Mouse (Mus musculus) layer of hippocampus, postnatal 36 days (tissue): ENCODE measurements around the gene Adprhl2. TPM values are rescaled to one million over a fixed set of nuclear protein-coding genes. Genes with fewer than 3 reads are reported as not detected.
A peak's percentile ranks its signal among the peaks of the same experiment; 100 is the strongest.

Experiments
- DNase-seq, 2 experiments: peaks; one replicate each; pipeline ENCODE4 v3.0.0; 2022
- total RNA-seq, 2 experiments: library from RNA; stranded (reverse); gene quantifications; 2 replicates each; pipeline ENCODE4 v1.2.3; 2021

Adprhl2 gene
- 10 to 100 TPM; 29.3 to 30.3 TPM for total RNA-seq

DNA sequence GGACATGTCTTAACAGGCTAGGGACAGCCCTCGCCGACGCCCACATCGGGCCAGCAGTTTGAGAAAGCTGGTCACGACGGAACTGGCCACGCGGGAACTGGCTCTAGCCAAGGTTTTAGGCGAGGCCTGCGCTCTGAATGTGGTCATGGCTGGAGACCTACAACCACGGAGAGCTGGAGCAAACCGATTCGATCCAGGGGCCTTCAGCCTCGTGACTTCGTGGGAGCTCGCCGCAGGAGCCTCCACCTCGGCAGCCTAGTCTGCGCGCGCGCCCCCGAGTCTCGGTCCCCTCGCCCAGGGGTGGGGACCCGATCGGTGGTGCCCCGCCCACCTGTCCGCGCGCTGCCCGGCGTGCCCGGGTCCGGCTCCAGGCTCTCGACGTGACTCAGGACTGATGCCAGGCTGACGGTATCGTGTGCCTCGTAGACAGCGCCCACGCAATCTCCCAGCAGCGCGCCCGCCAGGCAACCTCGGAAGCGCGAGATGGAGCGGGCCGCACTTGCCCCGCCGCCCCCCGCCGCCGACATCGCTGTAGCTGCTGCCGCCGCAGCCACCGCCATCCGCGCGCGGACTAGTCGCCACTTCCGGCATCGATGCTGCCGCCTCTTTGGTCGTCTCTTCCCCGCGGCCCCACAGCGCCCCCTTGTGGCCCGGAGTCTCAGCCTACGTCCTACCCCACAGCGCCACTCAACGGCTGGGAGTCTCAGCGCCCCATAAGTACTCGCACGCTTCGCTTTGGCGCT lies at the start of gene Adprhl2:
Adprhl2 (minus strand) TSS at position 593 of the 743 bp plus-strand sequence.
- peak; percentile 98 to 99 for DNase-seq

DNA sequence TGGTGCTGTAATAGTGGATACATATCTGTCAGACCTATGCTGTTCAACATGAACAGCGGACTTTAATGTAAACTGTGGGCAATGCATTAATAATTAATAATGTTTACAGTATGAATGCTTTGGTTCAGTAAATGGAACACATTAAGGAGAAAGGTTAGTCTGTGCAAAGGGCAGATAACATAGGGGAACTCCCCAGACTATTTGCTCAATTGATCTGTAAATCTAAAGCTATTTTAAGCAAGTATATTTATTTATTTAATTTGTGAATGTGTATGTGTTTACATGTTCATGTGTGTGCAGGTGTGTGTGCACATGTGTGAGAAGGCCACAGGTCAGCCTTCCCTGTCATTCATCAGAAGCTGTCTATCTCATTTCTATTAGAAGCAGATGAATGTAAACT lies 38.6 kb upstream of the Adprhl2 start:
- no peak for DNase-seq

DNA sequence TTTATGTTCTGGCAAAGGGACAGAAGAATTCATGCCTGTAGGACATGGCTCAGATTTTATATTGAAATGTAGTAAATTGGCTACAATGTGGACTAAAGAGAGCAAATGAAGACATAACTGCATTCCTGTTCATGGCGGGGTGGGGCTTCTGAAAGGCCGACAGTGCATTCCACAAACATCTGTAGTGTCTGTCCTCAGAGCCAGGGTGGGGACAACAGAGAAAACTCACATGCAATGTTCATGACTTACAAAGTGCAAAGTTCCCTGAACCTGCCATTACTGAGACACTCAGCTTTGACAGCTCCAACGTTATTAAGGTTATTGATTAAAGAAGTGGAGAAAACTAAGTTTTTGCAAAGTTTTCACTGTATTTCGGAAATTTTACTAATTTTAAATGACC lies 21.9 kb upstream of the Adprhl2 start:
- DNase-seq = no peak

DNA sequence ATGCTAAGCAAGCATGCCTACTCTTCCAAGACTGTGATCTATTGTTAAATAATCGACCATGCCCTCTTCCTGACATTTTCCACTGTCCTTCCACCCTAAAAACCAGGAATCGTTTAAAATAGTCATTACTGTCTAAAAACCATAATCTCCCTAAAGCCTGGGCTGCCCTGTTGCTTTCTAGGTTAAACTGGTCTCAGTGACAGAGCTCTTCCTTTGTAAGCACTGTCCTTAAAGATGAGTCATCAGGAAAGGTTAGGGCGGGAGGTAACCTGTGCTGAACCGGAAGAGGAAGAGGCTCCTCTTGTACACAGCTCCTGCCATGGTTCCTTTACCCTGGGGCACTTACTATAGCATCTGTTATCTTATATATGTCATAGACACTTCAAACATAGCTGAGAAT lies 18.0 kb upstream of the Adprhl2 start:
- no peak for DNase-seq

DNA sequence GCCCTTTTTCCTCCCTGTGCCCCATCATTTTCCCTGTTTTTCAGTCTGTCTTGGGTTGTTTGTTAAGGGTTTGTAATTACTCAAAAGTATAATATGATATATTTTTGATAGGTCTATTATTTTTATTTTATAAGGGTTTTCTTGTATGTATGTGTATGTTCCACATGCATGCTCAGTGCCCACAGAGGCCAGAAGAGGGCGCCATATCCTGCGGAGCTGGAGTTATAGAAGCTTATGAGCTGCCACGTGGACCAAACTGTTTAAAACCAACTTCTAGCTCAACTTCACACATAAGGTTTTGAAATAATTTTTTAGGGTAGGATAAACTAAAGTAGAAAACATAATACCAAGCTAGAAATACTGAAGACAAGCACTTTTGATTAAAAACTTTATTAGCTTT lies 10.9 kb upstream of the Adprhl2 start:
- no peak for DNase-seq

DNA sequence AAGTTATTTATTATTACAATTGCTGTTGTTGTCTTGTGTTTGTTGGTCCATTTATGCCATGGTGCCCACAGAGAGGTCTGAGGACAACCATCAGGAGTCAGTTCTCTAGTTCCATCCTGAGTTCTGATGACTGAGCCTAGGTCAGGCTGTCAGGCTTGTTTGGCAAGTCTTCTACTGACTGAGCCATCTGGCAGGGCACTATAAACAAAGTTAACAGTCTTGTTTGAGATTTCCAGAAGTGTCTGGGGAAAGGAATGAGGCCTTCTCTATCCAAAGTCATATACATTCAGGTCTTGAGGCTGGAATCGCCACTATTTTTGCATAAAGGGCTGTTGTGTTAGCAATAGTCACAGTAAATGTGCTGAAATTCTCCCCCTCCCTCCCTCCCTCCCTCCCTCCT lies 10.2 kb upstream of the Adprhl2 start:
- no peak for DNase-seq

DNA sequence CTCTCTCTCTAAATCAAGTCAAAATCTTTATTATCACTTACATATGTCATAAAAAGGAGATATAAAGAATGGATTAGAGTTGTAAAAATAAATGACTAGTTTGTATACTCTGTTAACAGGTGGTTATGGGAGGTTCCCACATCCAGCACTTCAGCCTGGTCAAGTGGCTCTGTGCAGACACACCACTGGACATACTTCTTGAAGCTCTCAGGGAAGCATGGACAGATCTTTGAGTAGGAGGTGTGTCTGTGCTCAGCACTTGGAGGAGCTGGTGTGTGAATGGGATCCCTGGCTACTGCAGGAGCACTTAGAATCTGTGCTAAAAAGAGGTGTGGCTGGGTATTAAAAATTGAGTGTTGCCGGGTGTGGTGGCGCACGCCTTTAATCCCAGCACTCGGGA lies 8.8 kb upstream of the Adprhl2 start:
- DNase-seq = no peak

DNA sequence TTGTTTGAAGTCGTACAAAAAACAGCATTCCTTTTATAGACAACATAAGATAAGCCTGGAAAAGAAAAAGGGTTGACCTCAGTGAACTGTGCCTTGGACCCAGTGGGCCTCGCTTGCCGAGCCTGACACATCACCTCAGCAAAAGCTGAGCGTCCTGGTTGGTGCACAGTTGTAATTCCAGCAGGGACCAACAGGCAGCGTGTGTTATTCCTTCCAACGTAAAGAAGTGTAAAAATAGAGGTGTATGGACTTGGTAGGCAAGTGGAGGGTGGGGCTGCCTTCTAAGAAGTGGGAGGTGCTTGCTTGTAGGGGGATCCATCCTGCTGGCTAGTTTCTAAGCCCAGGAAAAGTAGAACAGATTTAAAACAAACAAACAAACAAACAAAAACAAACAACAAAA lies 4.5 kb upstream of the Adprhl2 start:
- DNase-seq = no peak

DNA sequence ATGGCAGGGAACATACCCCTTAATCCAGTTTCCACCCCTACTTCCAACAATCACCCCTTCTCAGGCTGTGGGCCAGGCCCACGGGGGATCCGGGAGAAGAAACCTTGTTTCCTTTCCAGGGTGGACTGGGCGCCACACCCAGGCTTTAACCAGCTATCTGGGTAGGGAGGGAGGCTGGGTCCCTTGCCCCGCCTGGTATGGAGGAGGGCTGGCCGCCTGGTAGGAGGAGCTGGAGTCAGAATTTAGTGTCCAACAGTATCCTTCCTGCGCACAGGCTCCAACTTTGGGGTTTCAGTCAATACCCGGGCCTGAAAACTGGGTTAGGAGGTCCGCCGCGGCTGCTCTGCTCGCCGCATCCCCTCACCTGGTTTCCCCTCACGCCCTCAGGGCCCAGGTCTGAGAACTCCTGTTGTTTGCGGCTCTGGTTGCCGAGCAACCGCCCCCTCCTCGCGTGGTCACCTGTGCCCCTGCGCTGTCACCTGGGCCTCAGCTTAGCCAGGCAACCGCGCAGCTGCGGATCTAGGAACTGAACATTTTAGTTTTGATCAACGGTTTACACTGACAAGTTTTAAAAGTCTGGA lies 3.9 kb upstream of the Adprhl2 start, which contains the start of gene Tekt2:
Tekt2 (minus strand) TSS at position 408 of the 581 bp plus-strand sequence.
- DNase-seq = no peak

DNA sequence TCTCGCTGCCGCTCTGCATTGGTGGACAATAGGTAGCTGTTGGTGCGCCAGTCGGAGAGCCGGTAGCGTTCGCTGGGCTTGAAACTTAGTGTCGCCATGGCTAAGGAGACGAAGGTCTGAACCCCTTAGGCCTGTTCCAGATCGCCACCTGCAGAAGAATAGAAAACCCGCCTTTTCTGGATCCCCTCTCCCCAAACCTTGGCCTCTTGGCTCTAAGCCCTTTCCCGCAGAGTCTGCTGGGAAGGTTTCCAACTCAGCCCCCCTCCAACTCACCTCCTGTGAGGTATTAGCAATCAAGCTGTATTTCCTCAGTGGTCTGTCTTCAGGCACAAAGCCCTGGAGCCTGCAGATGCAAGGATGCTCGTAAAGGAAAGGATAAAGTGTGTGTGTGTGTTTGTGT lies 3.4 kb upstream of the Adprhl2 start:
- no peak for DNase-seq

DNA sequence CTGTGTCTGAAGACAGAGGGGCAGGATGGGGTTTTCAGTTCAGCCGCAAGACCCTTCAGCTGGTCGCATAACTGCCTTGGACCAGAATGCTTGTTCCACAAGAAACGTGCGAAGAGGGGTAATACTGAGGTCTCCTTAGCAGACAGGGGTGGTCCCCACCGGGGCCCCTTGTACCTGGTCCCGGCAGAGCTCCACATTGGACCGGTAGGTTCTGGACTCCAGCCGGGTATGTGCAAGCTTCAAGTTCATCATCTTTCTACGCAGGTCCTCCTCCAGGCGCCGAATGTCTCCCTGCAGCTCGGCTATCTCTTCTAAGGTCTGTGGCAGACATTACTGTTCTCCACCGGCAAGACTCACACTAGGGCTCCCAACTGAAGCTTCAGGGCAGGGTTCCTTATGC lies 1.1 kb upstream of the Adprhl2 start:
- no peak for DNase-seq

DNA sequence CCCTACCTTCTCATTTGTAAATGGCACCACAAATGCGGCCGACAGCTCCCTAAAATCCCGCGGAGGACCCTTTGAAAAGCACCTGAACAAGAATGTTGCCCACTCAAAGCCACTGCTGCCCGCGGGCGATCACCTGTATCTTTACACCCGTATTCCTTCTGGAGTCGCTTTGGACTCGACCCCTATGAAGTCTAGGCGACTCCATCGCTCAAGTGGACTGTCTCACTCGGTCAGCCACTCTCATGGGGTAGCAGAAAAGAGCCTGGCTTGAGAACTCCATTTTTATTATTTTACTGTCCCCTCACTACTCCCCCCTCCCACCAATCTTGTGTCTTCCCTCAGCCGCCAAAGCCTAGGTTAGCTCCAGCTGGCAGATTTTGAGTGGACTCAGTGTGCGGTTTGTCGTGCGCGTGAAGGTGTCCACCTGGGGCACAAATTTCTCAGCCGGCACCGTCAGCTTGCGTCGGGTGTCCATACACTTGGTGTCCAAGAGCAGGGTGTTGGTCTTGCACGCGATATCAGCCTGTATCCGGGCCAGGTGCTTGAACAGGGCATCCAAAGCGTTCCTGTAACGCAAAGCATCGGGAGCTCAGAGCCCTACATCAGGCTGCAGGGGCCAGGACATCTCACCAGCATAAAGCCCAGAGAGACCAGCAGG lies 480 bp upstream of the Adprhl2 start:
- no peak for DNase-seq

DNA sequence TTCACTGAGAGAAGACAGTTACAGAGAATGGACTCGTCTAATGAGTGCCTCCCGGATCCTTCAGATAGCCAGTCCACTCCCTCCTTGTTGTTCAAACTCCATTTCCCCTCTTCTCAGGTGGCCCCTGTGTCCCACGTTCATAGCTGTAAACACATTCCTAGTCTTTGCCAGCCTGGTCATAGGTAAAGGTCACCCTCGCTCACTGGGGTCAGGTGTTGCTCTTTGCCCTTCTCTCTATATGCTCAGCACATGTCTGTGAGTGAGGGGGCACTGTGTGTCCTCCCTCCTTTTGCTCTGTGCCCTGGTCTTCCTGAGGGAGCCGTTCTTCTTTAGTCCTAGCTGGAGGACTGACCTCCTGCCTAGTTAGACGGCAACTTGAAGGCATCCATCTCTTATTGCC lies 1.7 kb downstream of the Adprhl2 start:
- DNase-seq = no peak

DNA sequence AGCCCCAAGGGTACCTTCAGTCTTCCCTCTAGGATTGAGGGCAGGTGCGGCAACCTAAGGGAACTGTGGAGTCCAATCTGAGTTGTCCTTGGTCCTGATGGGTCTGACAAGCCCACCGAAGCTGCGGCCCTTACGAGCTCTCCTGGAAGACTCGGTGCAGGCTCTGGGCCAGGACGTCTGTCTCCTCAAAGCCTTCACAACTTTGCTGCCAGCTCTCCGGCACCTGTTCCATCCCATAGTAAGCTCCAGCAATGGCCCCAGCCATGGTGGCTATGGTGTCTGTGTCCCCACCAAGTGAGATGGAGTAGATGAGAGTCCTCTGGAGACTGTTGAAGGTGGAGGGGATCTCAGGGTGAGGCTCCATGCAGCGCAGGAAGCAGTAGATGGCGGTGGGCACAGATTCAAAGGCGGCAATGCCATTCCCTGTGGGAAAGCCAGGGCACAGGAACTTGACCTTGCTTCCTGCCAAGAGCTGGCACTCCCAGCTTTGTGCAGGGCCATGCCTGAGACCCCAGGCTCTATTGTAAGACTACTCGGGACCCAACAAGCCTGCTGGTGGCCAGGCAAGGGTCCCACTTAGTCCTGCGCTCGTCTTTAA lies 5.0 kb downstream of the Adprhl2 start:
- DNase-seq = no peak

DNA sequence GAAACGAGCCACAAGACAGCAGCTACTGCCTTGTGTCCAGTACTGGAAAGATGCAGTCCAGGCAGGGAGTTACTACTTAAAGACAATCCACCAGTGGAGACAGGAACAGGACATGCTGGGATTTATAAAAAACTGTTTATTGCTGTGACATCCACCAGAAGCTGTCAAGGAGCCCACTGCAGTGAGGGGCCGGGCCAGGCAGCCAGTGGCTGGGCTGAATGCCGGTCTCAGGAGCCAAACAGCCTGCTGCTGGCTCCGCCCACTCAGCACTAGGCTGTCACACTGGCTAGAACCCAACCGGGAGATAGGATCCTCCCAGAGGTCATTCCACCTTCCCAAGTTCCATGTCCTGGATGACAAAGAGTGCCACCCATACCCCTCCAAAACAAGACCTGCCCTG lies 5.6 kb downstream of the Adprhl2 start:
- DNase-seq = peak in 1 of 2 experiments; percentile 45

DNA sequence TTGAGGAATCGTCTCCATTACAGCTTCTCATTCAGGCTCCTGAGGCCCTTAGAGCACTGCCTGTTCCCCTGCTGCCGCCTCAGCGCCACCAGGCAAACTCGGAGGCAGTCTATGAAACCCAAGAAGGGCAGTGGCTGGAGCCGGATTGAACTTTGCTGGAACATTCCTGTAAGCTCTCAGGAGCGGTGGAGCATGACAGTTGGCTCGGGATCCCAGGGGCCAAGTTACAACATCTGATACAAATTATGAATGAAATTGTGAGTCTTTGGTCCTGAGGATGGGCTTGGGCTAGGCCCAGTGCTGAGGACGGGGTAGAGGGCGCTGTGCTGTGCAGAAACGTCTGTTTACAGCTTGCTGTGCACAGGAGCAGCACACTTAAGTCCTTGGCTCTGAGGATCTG lies 7.1 kb downstream of the Adprhl2 start:
- DNase-seq = no peak

DNA sequence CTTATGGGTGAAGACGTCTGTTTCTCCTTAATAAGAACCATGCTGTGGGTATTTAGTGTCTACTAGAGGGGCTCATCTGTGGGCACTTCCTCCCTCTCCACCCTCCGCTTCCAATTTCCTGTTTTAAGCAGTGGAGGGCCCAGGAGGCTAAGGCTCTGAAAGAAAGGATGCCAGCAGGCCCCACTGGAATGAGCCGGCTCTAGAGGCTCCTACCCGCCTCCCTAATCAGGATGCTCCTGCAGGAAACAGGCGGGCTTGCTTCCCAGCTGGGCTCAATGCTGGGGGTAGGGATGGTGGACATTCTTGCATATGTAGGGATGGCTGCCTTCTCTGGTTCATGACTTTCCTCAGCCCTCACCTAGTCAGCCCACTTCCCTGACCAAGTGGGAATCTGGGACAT lies 8.3 kb downstream of the Adprhl2 start:
- no peak for DNase-seq

DNA sequence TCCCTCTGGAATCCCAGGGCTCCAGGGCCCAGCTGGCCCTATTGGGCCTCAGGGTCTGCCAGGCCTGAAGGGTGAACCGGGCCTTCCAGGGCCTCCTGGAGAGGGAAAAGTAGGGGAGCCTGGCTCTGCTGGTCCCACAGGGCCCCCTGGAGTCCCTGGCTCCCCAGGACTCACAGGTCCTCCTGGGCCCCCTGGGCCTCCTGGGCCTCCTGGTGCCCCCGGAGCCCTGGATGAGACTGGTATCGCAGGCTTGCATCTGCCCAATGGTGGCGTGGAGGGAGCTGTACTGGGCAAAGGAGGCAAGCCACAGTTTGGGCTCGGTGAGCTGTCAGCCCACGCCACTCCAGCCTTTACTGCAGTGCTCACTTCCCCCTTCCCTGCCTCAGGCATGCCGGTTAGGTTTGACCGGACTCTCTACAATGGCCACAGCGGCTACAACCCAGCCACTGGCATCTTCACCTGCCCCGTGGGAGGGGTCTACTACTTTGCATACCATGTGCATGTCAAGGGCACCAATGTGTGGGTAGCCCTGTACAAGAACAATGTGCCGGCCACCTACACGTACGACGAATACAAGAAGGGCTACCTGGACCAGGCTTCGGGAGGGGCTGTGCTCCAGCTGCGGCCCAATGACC lies 9.8 kb downstream of the Adprhl2 start:
- DNase-seq = no peak

DNA sequence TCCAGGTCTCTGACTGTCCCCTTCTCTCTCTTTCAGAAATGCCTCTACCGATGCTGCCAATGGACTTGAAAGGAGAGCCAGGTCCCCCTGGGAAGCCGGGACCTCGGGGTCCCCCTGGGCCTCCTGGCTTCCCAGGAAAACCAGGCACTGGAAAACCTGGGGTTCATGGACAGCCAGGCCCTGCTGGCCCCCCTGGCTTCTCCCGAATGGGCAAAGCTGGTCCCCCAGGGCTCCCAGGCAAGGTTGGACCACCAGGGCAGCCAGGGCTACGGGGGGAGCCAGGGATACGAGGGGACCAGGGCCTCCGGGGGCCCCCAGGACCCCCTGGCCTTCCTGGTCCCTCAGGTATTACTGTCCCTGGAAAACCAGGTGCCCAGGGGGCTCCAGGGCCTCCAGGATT lies 11.2 kb downstream of the Adprhl2 start:
- no peak for DNase-seq

DNA sequence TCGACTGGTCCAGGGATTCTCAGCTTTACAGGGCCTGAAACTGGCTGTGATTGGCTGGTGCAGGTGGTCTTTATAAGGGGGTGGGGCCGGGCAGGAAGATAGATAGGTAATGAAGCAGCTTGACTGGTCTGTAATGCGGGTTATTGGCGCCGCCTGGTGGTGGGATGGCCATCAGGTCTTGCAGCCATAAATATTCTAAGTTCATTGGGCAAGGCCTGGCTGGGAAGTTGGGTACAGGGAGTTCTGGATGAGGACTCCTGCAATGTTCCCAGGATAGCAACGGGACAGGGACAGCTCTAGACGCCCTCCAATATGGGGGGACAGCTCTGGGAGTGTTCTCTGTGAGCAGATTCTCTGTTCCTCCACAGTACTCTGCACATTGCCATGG lies 11.6 kb downstream of the Adprhl2 start:
- peak; percentile 83 to 87 for DNase-seq

DNA sequence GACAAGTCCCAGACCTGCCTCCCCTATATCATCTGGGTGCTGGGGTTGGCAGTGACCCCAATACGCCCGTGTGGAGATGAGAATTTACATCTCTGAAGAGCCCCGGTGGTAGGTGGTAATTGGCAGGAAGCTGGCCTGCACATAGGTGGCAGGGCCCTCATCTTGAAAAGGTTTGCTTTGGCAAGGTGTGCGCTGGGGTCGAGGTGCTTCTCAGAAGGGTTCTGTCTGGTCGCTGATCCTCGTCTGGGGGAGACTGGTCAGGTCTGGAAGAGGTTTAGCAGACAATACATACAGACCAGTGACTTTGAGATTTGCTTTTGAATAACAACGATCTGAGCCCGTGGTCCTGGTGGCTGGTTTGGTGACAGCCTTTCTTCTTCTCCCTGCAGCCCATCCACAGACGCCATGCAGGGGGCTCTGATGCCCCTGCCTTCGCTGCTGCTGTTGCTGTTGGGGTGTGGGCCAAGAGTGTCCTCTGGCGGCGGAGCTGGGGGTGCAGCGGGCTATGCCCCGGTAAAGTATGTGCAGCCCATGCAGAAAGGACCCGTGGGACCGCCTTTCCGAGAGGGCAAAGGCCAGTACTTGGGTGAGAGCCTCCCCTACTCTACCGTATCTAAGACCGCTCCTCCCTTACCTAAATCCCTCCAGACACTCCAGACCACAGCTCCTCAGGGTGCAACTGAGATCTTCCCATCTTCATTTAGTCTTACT lies 12.1 kb downstream of the Adprhl2 start:
- DNase-seq = no peak

DNA sequence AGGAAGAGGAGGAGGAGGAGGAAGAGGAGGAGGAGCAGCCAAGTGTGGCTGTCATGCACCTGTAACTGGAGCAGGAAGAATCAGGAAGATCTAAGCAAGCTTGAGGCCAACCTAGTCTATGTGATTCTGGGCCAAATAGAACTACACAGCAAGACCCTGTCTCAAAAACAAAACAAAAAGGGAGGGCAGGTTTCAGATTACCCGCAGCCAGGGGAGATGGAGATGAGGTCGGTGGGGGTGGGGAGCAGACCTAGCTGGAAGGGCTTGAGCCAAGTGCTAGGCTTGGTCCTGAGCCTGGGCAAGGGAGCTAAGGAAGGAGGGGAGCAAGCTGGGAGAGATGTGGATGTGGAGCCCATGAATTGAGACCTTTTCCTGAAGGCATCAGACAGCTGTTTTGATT lies 14.7 kb downstream of the Adprhl2 start:
- no peak for DNase-seq
